In genomic region chr5:130862302-130862701, GRCm38 (mm10) we compare ENCODE assay signal across 8 mouse cellular contexts.
DNase-seq lines count a peak whose midpoint lies in the region; ATAC-seq and TF ChIP-seq lines count a peak whose summit lies in the region.

No protein-coding gene starts in this region.

- 59% methylated on average over 5 of the region's 5 CpGs for WGBS in kidney, embryonic 16.5 days
- WGBS in embryonic facial prominence, embryonic 10.5 days, result 65% methylated on average over 5 of the region's 5 CpGs
- 55% methylated on average over 5 of the region's 5 CpGs for WGBS in olfactory bulb, adult 2 months

- no peak for TF ChIP-seq POLR2A in olfactory bulb, adult 2 months (IDR thresholded peaks at IDR 0.05; ENCODE audit: insufficient read depth, low read depth, low read length)

- H3K27me3 ChIP-seq in kidney, embryonic 16.5 days (ENCODE audit: insufficient read depth, low read length), result no peaks in the 10 kb centered on the region
- H3K27me3 ChIP-seq in embryonic facial prominence, embryonic 10.5 days (replicated peaks; ENCODE audit: low read depth, poor library complexity, severe bottlenecking), result no peaks in the 10 kb centered on the region

- H3K9me3 ChIP-seq in kidney, embryonic 16.5 days (ENCODE audit: low read length), result no peaks in the 10 kb centered on the region
- H3K9me3 ChIP-seq in embryonic facial prominence, embryonic 10.5 days, result no peaks in the 10 kb centered on the region

- no peaks in the 10 kb centered on the region for H3K4me1 ChIP-seq in kidney, embryonic 16.5 days (ENCODE audit: insufficient read depth, low read length)
- H3K4me1 ChIP-seq in embryonic facial prominence, embryonic 10.5 days, result no peaks in the 10 kb centered on the region
- H3K4me1 ChIP-seq in olfactory bulb, adult 2 months (ENCODE audit: control insufficient read depth, insufficient read depth, low read length), result no peaks in the 10 kb centered on the region

- DNase-seq in kidney, adult 9 months, result peak; percentile 13
- DNase-seq in cerebellum, adult 11 months, result peak; percentile 68
- peak; percentile 52 for DNase-seq in embryonic facial prominence, embryonic 10.5 days (ENCODE audit: low spot score)
- peak; percentile 73 to 81 for DNase-seq in layer of hippocampus, postnatal 10 days (ENCODE audit: low spot score in 2 of 2)

- peak; percentile 44 for TF ChIP-seq CTCF in olfactory bulb, adult 2 months (IDR thresholded peaks at IDR 0.05; ENCODE audit: insufficient read depth, low read depth, low read length)

- no peak overlapping the region for H3K27ac ChIP-seq in kidney, embryonic 16.5 days (ENCODE audit: low read length)
- H3K27ac ChIP-seq in embryonic facial prominence, embryonic 10.5 days (replicated peaks), result no peak overlapping the region
- no peak overlapping the region for H3K27ac ChIP-seq in olfactory bulb, adult 2 months (ENCODE audit: insufficient read depth, low read depth, low read length)

- ATAC-seq in kidney, embryonic 16.5 days (ENCODE audit: low FRiP score, low TSS enrichment), result no peak
- ATAC-seq in activated CD4-positive, CD25-positive, alpha-beta regulatory T cell, adult 4 months, result no peak
- no peak for ATAC-seq in megakaryocyte-erythroid progenitor cell, adult 5-6 weeks (replicated peaks; ENCODE audit: low FRiP score, low TSS enrichment, poor library complexity, severe bottlenecking)

- H3K4me3 ChIP-seq in kidney, embryonic 16.5 days (ENCODE audit: low read length), result no peak overlapping the region
- no peak overlapping the region for H3K4me3 ChIP-seq in embryonic facial prominence, embryonic 10.5 days
- no peak overlapping the region for H3K4me3 ChIP-seq in olfactory bulb, adult 2 months (ENCODE audit: insufficient read depth, low read depth, low read length)

- H3K4me2 ChIP-seq in kidney, embryonic 16.5 days (replicated peaks; ENCODE audit: low read depth, low read length), result no peak overlapping the region

- H3K9ac ChIP-seq in kidney, embryonic 16.5 days (replicated peaks; ENCODE audit: low read length), result no peak overlapping the region

- no peaks in the 10 kb centered on the region for H3K36me3 ChIP-seq in kidney, embryonic 16.5 days (ENCODE audit: insufficient read depth, low read length)
- H3K36me3 ChIP-seq in embryonic facial prominence, embryonic 10.5 days (replicated peaks), result no peaks in the 10 kb centered on the region

Comparison
In these comparisons a context has a peak if more than half of its experiments do, and no peak if none do; other contexts are left out.
1. DNase-seq: peak in every context shown above with its lines; median percentile 77 in layer of hippocampus, postnatal 10 days; 68 in cerebellum, adult 11 months; 52 in embryonic facial prominence, embryonic 10.5 days; 13 in kidney, adult 9 months.